Mouse (Mus musculus) c-Kit-negative CD71-positive TER-119-positive erythroid progenitor cells, embryonic 14.5 days (primary cell): Measurements from ENCODE around the gene Sh3bgrl3.

Source experiments
- DNase-seq: peaks from one replicate; pipeline ENCODE4 v3.0.0-alpha.2; 2013; ENCODE audit warnings: low read depth, low spot score

The Sh3bgrl3 gene

DNA sequence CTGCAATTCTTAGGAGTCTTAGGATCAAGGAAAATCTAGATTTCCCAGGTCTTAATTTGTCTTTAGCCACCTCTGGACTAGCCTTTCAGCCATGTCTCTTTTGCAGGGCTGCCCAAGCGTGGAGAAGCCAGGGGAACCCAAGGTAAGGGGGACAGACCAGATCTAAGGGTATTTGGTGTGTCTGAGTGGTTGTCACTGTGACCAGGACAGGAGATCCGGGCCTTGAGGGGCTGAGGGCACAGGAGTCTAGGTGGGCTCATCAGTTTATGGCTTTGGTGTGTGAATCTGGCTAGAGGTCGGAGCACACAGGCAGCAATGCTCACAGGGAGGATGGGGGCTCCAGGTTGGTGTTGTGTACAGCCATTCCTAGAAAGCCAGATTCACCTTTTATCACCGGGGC is 47.9 kb downstream of the Sh3bgrl3 start:
- DNase-seq = no peak

DNA sequence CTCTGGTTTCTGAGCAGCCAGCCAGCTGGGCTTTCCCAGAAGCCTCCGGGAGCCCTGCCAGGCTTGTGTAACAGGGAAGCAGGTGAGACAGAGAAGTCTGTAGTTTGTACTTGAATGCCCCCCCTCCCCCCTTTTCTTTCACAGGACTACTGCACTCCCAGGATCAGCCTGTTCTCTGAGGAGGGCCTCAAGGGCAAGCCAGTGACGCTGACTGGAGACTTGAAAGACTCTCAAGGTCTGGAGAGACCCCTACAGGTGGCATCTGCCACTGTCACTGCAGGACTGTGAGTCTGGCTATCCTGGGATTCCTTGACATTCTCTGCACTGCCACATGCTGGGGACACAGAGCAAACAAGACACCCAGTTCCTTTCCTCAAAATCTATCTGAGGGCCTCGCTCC is 49.9 kb downstream of the Sh3bgrl3 start:
- no peak for DNase-seq
